Mouse (Mus musculus): ENCODE data around the gene Dchs1.
"Not testable (repeated sequence)": the region's sequence is repeated elsewhere in the genome, so short reads cannot be mapped to it uniquely, and the experiment has no call there.

Gene Dchs1

DNA sequence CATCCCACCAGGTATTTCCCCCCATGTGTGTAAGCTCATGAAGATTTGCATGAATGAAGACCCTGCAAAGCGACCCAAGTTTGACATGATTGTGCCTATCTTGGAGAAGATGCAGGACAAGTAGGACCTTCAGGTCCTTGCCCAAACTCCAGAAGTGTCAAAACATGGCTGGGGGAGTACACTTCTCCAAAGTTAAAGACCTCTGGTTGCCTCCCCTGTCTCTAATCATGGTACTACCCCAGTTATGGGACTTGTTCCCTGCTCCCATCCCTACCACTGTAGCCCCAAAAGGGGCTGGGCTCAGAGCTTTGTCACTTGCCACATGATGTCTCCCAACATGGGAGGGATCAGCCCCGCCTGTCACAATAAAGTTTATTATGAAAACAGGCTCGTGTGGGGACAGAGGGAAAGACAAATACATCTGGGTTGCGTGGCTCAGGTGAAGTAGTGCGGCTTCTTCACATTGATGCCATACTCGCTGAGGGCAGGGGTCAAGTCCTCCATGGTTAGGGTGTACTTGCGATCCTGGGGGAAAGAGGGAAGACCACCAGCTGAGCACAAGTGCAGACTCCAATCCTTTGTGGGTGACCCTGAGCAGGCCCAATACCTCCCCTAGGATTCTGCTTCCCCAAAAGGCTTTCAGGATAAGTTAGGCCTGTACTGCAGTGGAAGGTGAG is 44.8 kb downstream of the Dchs1 start:
- not testable (repeated sequence) for DNase-seq (ENCODE audit: low spot score)

DNA sequence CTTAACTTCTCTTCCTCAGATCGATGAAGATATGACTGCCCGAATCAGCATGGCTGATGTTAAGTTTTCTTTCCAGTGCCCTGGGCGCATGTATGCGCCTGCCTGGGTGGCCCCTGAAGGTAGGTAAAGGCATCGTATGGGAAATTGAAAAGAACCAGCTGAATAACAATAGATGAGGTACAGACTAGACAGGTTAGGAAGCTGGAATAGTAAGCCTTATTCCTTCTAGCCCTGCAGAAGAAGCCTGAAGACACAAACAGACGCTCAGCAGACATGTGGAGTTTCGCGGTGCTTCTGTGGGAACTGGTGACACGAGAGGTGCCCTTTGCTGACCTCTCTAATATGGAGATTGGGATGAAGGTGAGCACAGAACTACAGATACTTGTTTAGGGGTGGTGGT is 45.5 kb downstream of the Dchs1 start:
- DNase-seq (ENCODE audit: low spot score): no peak

DNA sequence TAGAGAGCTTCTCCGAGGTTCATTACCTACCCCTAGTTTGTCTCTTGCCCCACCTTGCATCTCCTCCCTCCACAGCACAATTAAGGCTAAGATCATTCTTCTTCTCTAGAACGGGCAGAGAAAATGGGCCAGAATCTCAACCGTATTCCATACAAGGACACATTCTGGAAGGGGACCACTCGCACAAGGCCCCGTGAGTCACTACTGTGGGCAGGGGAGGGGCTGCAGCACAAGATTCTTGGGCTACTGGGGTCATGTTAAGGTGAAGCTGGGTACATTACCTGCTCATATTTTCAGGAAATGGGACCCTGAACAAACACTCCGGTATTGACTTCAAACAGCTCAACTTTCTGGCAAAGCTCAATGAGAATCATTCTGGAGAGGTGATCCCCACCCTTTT is 46.6 kb downstream of the Dchs1 start:
- DNase-seq (ENCODE audit: low spot score): no peak

- no peak for DNase-seq (ENCODE audit: low spot score)
Observed at GRCm38 (mm10) chr7:105740089-105740795, 47.2 kb downstream of the Dchs1 start.

- no peak for DNase-seq (ENCODE audit: low spot score)
Observed at GRCm38 (mm10) chr7:105738948-105739347, 48.5 kb downstream of the Dchs1 start.

DNA sequence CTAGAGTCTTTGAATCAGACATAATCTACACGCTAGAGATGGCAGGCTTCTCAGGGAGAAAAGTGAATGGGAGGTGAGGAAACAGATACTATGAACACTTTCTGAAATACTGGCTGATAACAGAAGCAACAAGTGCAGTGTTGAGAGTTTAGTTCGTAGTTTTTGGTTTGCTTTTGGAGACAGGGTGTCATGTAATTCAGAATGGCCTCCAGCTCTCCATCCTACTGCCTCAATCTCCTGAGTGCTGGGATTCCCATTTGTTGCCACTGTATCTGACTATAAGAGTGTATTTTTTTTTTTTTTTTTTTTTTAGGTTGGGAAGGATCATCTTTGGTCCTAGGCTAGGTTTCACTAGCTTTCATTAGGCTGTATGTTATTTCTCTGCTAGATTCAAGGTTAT is 49.2 kb downstream of the Dchs1 start:
- no peak for DNase-seq (ENCODE audit: low spot score)

DNA sequence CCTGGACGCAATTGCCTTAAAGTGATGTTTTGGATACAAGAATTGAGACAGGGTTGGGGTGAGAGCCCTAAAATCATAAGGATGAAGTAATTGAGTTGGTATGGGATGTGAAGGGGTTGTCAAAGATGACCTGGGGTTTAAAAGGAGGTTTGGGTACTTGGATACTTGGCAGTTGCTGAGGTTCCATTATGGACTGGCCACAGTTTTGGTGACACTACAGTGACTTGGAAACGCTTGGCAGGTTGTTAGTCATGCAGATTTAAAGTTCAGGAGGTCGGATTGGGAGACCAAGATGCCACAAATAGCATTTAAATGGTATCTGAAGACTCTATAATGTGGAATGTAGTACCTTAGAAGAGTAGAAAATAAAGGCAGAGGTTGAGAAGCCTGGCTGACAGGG is 49.8 kb downstream of the Dchs1 start:
- DNase-seq (ENCODE audit: low spot score): no peak

GRCm38 (mm10) chr7:105736911-105737521 is 50.4 kb downstream of the Dchs1 start, which contains the start of gene Rrp8:
TSS of gene Rrp8 (minus strand) at chr7:105737385.
- DNase-seq (ENCODE audit: low spot score): peak; percentile 45

DNA sequence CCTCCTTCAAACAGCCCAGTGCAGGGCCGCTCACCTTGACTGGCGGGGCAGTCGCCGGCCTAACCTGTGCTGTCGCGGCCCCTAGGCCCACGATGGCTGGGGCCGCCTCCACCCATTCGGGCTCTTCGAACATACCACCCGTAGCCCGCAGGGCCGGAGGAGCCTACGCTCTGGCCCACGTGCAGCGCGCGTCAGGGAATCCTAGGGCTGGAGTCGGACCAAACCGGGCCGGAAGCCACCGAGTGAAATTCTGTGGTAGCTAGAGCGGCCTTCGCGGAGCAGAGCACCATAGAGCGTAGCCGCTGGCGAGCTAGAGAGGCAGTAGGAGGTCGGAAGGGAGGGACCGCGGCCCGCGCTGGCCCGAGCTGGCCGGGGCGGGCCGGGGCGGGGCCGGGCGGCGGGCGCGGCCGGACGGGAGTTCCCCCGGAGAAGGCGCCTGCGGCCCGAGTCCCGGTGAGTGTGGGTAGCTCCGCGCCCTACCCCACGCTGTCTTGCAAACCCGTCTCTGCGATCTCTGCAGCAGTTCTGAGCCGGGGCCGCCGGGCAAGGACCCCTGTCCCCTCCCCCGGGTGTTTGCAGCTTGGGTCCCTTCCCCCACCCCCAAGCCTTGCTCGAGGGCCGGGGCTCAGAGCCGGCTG is 51.1 kb downstream of the Dchs1 start, which contains the start of gene Ilk:
Gene Ilk, plus strand, starts transcription at position 329 of the 638 bp plus-strand sequence.
- peak; percentile 83 for DNase-seq (ENCODE audit: low spot score)

GRCm38 (mm10) chr7:105735464-105735863 is 52.0 kb downstream of the Dchs1 start:
- not testable (repeated sequence) for DNase-seq (ENCODE audit: low spot score)

GRCm38 (mm10) chr7:105734826-105735225 is 52.6 kb downstream of the Dchs1 start:
- DNase-seq (ENCODE audit: low spot score): no peak

DNA sequence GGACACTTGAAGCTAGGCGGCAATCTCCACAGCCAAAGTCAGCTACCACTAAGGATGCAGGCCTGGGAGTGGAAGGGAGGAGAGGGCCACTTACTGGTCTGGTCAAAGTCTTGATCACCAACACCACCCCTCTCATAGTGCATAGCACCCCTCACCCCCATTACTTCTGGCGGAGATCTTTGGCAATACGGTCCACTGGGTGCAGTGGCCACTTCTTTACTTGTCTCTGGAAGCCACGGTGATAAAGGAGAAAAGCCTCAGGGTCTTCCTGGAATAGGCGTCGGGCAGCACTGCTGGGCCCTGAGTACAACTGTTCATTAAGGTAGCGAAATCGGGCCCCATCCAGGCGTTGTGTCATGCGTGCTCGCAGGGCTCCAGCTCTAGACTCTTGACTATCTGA is 53.6 kb downstream of the Dchs1 start:
- DNase-seq (ENCODE audit: low spot score): no peak

- no peak for DNase-seq (ENCODE audit: low spot score)
Observed at GRCm38 (mm10) chr7:105728701-105729428, 58.6 kb downstream of the Dchs1 start.

DNA sequence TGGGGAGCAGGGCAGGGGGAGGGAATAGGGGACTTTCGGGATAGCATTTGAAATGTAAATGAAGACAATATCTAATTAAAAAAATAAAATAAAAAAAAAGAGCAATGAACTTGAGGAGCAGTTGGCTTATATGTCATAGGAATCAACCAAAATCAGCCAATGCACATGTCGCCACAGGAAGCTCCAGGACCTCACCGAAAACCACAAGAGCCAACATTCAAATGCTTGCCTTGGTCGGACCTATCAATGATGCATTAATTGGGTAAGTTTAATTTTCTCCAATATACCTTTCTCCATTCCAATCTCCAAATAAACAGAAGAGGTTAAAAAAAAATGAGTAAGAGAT is 60.5 kb downstream of the Dchs1 start:
- no peak for DNase-seq (ENCODE audit: low spot score)

GRCm38 (mm10) chr7:105726144-105726979 is 61.1 kb downstream of the Dchs1 start:
- no peak for DNase-seq (ENCODE audit: low spot score)

DNA sequence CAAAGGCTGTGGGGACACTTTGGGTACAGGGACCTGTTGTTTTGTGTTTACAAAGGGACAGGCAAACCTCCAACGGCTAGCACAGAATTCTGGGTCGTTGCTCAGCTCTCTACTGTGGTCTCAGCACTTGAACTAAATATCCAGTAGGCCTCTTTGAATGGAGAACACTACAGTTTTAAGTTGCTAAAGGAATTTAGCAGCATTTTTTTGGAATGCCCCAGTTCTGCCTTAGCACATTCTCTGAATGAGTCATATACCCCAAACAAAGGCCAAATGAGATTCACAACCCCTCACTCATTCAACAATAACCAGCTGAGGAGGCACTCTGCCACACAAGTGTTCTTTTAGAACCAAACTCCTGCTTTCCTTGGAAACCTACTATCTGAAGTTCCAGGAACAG is 65.5 kb downstream of the Dchs1 start:
- no peak for DNase-seq (ENCODE audit: low spot score)

DNA sequence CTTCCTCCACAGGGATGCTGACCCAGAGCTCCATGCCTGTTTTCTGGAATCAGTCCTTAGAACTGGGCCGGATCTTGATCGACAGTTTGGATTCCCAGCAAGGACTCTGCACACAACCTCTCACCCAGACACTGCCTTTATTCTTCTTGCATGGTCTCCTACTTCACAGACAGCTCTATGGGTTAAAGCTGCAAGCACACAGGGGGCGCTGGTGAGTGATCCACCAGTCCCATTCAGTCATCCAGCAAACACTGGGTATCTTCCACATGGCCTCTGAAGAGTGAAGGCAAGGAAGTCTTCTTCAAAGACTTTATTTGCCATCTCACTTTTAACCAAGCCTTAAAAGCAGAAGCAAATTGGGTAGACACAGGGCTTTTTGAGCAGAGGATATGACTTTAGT is 72.1 kb downstream of the Dchs1 start:
- DNase-seq (ENCODE audit: low spot score): no peak

DNA sequence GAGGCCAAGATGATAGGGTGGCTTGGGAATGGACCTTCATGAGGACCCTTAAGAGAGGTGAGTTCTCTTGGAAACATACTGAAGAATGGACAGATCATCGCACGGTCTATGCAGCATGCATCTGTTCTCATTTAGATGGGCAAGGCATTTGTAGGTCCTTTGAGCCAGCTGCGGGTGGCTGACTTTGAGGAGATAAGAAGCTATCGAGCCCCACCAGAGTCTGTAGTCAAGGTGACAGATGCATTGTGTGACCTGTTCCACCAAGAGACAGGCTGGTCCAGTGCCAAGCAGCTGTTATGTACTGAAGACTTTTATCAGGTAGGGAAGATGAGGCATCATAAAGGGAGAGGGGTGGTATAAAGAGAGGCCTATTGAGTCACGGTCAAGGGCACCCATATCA is 78.7 kb downstream of the Dchs1 start:
- peak; percentile 30 for DNase-seq (ENCODE audit: low spot score)

DNA sequence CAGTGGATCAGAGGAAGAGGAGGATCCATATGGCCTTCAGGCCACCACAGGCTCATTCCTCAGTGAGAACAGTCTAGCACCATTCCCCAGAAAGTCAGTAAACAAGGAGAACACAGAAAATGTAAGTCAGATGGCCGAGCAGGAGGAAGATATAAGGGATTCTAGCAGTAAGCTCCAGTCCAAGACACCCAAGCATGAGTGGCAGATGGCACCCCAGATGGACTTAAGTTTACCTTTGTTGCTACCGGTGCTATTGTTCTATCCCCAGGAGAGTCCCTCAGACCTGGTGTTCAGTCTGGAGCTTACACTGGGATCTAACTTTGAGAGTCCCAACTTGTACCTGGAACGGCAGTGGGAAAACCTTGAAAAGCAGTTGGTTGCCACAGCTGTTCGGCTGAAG is 83.6 kb downstream of the Dchs1 start:
- DNase-seq (ENCODE audit: low spot score): no peak

DNA sequence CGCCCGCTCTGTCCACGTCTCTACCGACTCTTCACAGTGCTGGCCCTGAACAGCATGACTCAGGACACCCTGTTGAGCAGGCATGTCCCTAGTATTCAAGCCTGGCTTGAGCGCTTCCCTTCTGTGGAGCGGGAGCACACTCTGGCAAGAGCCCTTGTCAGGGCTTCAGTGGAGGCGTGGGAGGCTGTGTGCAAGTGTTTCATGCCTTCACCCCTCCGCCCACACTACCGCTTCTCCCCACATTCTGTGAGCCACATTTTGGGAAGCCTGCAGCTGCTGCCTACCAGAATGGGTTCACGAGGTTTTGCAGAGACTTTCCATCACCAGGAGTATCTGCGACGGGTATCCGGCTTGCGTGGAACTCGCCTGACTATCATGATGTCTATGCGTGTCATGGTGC is 84.3 kb downstream of the Dchs1 start:
- DNase-seq (ENCODE audit: low spot score): no peak
